Mouse (Mus musculus): ENCODE data around the gene Mprip. TPM values are rescaled to one million over a fixed set of nuclear protein-coding genes. Genes with fewer than 3 reads are reported as not detected.

The Mprip gene
- polyA plus RNA-seq, 1 experiment from 2014 or later: 14.2 TPM

- Histone ChIP-seq H3K27me3 (ENCODE audit: insufficient read depth, low read length) (no peaks in the 10 kb centered on the region), H3K4me3 (ENCODE audit: low read depth, low read length) (no peak overlapping the region), H3K4me2 (ENCODE audit: low read depth, low read length) (no peak overlapping the region), H3K9me3 (ENCODE audit: low read length) (no peaks in the 10 kb centered on the region), H3K9ac (replicated peaks) (no peak overlapping the region), H3K4me1 (ENCODE audit: insufficient read depth) (no peaks in the 10 kb centered on the region), H3K27ac (ENCODE audit: low read depth) (no peak overlapping the region), H3K36me3 (replicated peaks; ENCODE audit: insufficient read depth, low read length) (peaks cover 20% of the 10 kb centered on the region)
- TF ChIP-seq EP300 (IDR thresholded peaks at IDR 0.05; ENCODE audit: low read depth) (no peak), CTCF (IDR thresholded peaks at IDR 0.05; ENCODE audit: low read depth) (no peak)
- no peak for ATAC-seq
- 85% methylated on average over 13 of the region's 13 CpGs for WGBS (ENCODE audit: insufficient replicate concordance)
- DNase-seq: no peak
These were observed 114.5 kb downstream of the Mprip start for GRCm38 (mm10) chr11:59775435-59776148.

- 75% methylated on average over 5 of the region's 5 CpGs for WGBS (ENCODE audit: insufficient replicate concordance)
- ATAC-seq (no peak), DNase-seq (no peak)
- no peaks in the 10 kb centered on the region for H3K27me3 ChIP-seq (ENCODE audit: insufficient read depth, low read length)
- no peak overlapping the region for H3K4me2 ChIP-seq (ENCODE audit: low read depth, low read length)
- no peaks in the 10 kb centered on the region for H3K9me3 ChIP-seq (ENCODE audit: low read length)
- TF ChIP-seq EP300 (IDR thresholded peaks at IDR 0.05; ENCODE audit: low read depth): no peak
- no peak for TF ChIP-seq CTCF (IDR thresholded peaks at IDR 0.05; ENCODE audit: low read depth)
- no peaks in the 10 kb centered on the region for H3K4me1 ChIP-seq (ENCODE audit: insufficient read depth)
- peaks cover 8% of the 10 kb centered on the region; the same call in 1 of the 2 replicates for H3K36me3 ChIP-seq (replicated peaks; ENCODE audit: insufficient read depth, low read length)
- no peak overlapping the region for H3K4me3 ChIP-seq (ENCODE audit: low read depth, low read length)
- H3K27ac ChIP-seq (ENCODE audit: low read depth): no peak overlapping the region
- no peak overlapping the region for H3K9ac ChIP-seq (replicated peaks)
These were observed 116.2 kb downstream of the Mprip start for GRCm38 (mm10) chr11:59777259-59777658.

GRCm38 (mm10) chr11:59778181-59778873 lies 117.2 kb downstream of the Mprip start:
- H3K4me2 ChIP-seq (ENCODE audit: low read depth, low read length): no peak overlapping the region
- no peak overlapping the region for H3K9ac ChIP-seq (replicated peaks)
- TF ChIP-seq CTCF (IDR thresholded peaks at IDR 0.05; ENCODE audit: low read depth) (peak; percentile 99), EP300 (IDR thresholded peaks at IDR 0.05; ENCODE audit: low read depth) (no peak)
- WGBS (ENCODE audit: insufficient replicate concordance): 50% methylated on average over 9 of the region's 9 CpGs
- DNase-seq (peak; percentile 87), ATAC-seq (peak; percentile 89)
- H3K4me3 ChIP-seq (ENCODE audit: low read depth, low read length): no peak overlapping the region
- no peaks in the 10 kb centered on the region for H3K9me3 ChIP-seq (ENCODE audit: low read length)
- peaks cover 7% of the 10 kb centered on the region; the same call in 1 of the 2 replicates for H3K36me3 ChIP-seq (replicated peaks; ENCODE audit: insufficient read depth, low read length)
- no peaks in the 10 kb centered on the region for H3K4me1 ChIP-seq (ENCODE audit: insufficient read depth)
- no peaks in the 10 kb centered on the region for H3K27me3 ChIP-seq (ENCODE audit: insufficient read depth, low read length)
- no peak overlapping the region for H3K27ac ChIP-seq (ENCODE audit: low read depth)

GRCm38 (mm10) chr11:59778874-59779223 lies 117.7 kb downstream of the Mprip start:
- H3K27me3 ChIP-seq (ENCODE audit: insufficient read depth, low read length): no peaks in the 10 kb centered on the region
- ATAC-seq: peak; percentile 20

GRCm38 (mm10) chr11:59779406-59779805 lies 118.3 kb downstream of the Mprip start:
- peaks cover 5% of the 10 kb centered on the region; the same call in 1 of the 2 replicates for H3K36me3 ChIP-seq (replicated peaks; ENCODE audit: insufficient read depth, low read length)
- H3K27me3 ChIP-seq (ENCODE audit: insufficient read depth, low read length): no peaks in the 10 kb centered on the region
- TF ChIP-seq EP300 (IDR thresholded peaks at IDR 0.05; ENCODE audit: low read depth): no peak
- TF ChIP-seq CTCF (IDR thresholded peaks at IDR 0.05; ENCODE audit: low read depth): no peak
- H3K4me2 ChIP-seq (ENCODE audit: low read depth, low read length): no peak overlapping the region
- H3K4me1 ChIP-seq (ENCODE audit: insufficient read depth): no peaks in the 10 kb centered on the region
- H3K9me3 ChIP-seq (ENCODE audit: low read length): no peaks in the 10 kb centered on the region
- H3K4me3 ChIP-seq (ENCODE audit: low read depth, low read length): no peak overlapping the region
- DNase-seq: no peak
- H3K27ac ChIP-seq (ENCODE audit: low read depth): no peak overlapping the region
- no peak overlapping the region for H3K9ac ChIP-seq (replicated peaks)
- WGBS (ENCODE audit: insufficient replicate concordance): 77% methylated on average over 4 of the region's 4 CpGs
- no peak for ATAC-seq

More at GRCm38 (mm10) chr11:59778874-59779223, 117.7 kb downstream of the Mprip start:
- Histone ChIP-seq H3K27ac (ENCODE audit: low read depth) (no peak overlapping the region), H3K4me2 (ENCODE audit: low read depth, low read length) (no peak overlapping the region), H3K4me1 (ENCODE audit: insufficient read depth) (no peaks in the 10 kb centered on the region), H3K9me3 (ENCODE audit: low read length) (no peaks in the 10 kb centered on the region), H3K4me3 (ENCODE audit: low read depth, low read length) (no peak overlapping the region), H3K9ac (replicated peaks) (no peak overlapping the region), H3K36me3 (replicated peaks; ENCODE audit: insufficient read depth, low read length) (peaks cover 5% of the 10 kb centered on the region; the same call in 1 of the 2 replicates)
- DNase-seq: no peak
- WGBS (ENCODE audit: insufficient replicate concordance): 77% methylated on average over 1 of the region's 1 CpGs
- no peak for TF ChIP-seq CTCF (IDR thresholded peaks at IDR 0.05; ENCODE audit: low read depth)
- no peak for TF ChIP-seq EP300 (IDR thresholded peaks at IDR 0.05; ENCODE audit: low read depth)

- no peak for DNase-seq
- no peak for ATAC-seq
- H3K27ac ChIP-seq (ENCODE audit: low read depth): no peak overlapping the region
- no peaks in the 10 kb centered on the region for H3K27me3 ChIP-seq (ENCODE audit: insufficient read depth, low read length)
- H3K4me1 ChIP-seq (ENCODE audit: insufficient read depth): no peaks in the 10 kb centered on the region
- TF ChIP-seq CTCF (IDR thresholded peaks at IDR 0.05; ENCODE audit: low read depth): no peak
- no peak for TF ChIP-seq EP300 (IDR thresholded peaks at IDR 0.05; ENCODE audit: low read depth)
- peaks cover 4% of the 10 kb centered on the region; the same call in 1 of the 2 replicates for H3K36me3 ChIP-seq (replicated peaks; ENCODE audit: insufficient read depth, low read length)
- H3K9me3 ChIP-seq (ENCODE audit: low read length): no peaks in the 10 kb centered on the region
- no peak overlapping the region for H3K9ac ChIP-seq (replicated peaks)
- no peak overlapping the region for H3K4me3 ChIP-seq (ENCODE audit: low read depth, low read length)
- 72% methylated on average over 4 of the region's 4 CpGs for WGBS (ENCODE audit: insufficient replicate concordance)
- H3K4me2 ChIP-seq (ENCODE audit: low read depth, low read length): no peak overlapping the region
These were observed 119.1 kb downstream of the Mprip start for GRCm38 (mm10) chr11:59780241-59780640.
